Mouse (Mus musculus): ENCODE results near the gene Unc5cl.
"Not testable (repeated sequence)": the region's sequence is repeated elsewhere in the genome, so short reads cannot be mapped to it uniquely, and the experiment has no call there.

The Unc5cl gene

GRCm38 (mm10) chr17:48467395-48468231 is 12.9 kb downstream of the Unc5cl start:
- peak; percentile 87 for DNase-seq

- not testable (repeated sequence) for DNase-seq
These were observed 19.6 kb downstream of the Unc5cl start for GRCm38 (mm10) chr17:48474282-48474681.

GRCm38 (mm10) chr17:48475444-48475843 is 20.7 kb downstream of the Unc5cl start:
- no peak for DNase-seq

GRCm38 (mm10) chr17:48479952-48480351 is 25.3 kb downstream of the Unc5cl start:
- no peak for DNase-seq

- DNase-seq, result no peak
These were observed 29.1 kb downstream of the Unc5cl start for GRCm38 (mm10) chr17:48483764-48484163.

GRCm38 (mm10) chr17:48484191-48484590 is 29.5 kb downstream of the Unc5cl start:
- no peak for DNase-seq

GRCm38 (mm10) chr17:48489466-48489865 is 34.8 kb downstream of the Unc5cl start:
- no peak for DNase-seq

- DNase-seq, result no peak
These were observed 37.9 kb downstream of the Unc5cl start for GRCm38 (mm10) chr17:48492621-48493020.

- no peak for DNase-seq
These were observed 38.9 kb downstream of the Unc5cl start for GRCm38 (mm10) chr17:48493582-48493981.

GRCm38 (mm10) chr17:48493986-48494385 is 39.3 kb downstream of the Unc5cl start:
- DNase-seq, result no peak

- DNase-seq, result no peak
These were observed 43.3 kb downstream of the Unc5cl start for GRCm38 (mm10) chr17:48497986-48498385.

GRCm38 (mm10) chr17:48500846-48501445 is 46.2 kb downstream of the Unc5cl start:
- DNase-seq, result no peak

GRCm38 (mm10) chr17:48505006-48505405 is 50.3 kb downstream of the Unc5cl start:
- DNase-seq, result no peak

GRCm38 (mm10) chr17:48506986-48507385 is 52.3 kb downstream of the Unc5cl start:
- no peak for DNase-seq

- no peak for DNase-seq
These were observed 54.9 kb downstream of the Unc5cl start for GRCm38 (mm10) chr17:48509596-48509995.

GRCm38 (mm10) chr17:48512614-48513281 is 58.0 kb downstream of the Unc5cl start:
- no peak for DNase-seq

GRCm38 (mm10) chr17:48514613-48515012 is 59.9 kb downstream of the Unc5cl start:
- no peak for DNase-seq

GRCm38 (mm10) chr17:48519046-48519445 is 64.3 kb downstream of the Unc5cl start:
- DNase-seq, result no peak

- DNase-seq, result no peak
These were observed 65.7 kb downstream of the Unc5cl start for GRCm38 (mm10) chr17:48520352-48520751.

GRCm38 (mm10) chr17:48523056-48523455 is 68.4 kb downstream of the Unc5cl start:
- DNase-seq, result no peak

- no peak for DNase-seq
These were observed 79.4 kb downstream of the Unc5cl start for GRCm38 (mm10) chr17:48533844-48534705.

- peak; percentile 30 for DNase-seq
These were observed 83.6 kb downstream of the Unc5cl start for GRCm38 (mm10) chr17:48538328-48538727.

- DNase-seq, result no peak
These were observed 84.6 kb downstream of the Unc5cl start for GRCm38 (mm10) chr17:48539326-48539725.

Measured in right cerebral cortex, postnatal 14 days (tissue).